Mouse (Mus musculus) thymus, postnatal 25 days (tissue): ENCODE results near the gene Exosc5.

Source experiments
- DNase-seq: peaks from one replicate; pipeline ENCODE4 v3.0.0; 2022

Exosc5 gene

DNA sequence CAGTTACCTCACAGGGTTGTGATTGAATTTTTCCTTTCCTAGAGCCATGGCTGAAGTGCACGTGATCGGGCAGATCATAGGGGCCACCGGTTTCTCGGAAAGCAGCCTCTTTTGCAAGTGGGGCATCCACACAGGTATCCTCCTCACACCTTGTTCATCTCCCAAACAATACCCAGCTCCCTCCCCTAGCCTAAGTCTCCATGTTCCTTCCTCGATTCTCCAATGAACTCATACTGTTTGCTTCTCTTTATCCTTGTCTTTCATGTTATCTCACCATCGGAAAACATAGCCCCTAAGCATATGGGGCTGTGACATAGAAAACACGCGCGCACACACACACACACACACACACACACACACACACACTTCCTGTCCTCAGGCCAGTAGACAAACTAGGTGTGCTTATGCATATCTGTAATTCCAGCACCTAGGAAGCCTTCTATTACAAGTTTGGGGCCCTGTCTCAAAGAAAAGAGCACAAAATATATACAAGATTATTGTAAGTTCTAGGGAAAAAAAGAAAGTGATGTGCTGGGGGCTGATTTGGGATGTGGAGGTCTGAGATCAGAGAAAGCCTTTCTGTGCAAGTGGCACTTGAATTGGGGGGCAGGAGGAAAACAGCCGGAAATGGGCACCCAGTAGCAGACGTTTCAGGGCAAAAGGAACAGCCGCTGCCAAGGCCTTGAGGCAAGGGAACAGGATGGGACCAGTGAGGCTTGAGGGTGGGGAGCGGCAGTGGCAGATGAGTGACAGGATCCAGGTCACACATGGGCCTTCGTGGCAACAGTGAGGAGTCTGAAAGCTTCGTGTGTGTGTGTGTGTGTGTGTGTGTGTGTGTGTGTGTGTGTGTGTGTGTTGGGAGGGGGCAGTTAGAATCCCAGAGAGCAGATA, 22.6 kb downstream of the Exosc5 start:
- DNase-seq, result peak; percentile 70

DNA sequence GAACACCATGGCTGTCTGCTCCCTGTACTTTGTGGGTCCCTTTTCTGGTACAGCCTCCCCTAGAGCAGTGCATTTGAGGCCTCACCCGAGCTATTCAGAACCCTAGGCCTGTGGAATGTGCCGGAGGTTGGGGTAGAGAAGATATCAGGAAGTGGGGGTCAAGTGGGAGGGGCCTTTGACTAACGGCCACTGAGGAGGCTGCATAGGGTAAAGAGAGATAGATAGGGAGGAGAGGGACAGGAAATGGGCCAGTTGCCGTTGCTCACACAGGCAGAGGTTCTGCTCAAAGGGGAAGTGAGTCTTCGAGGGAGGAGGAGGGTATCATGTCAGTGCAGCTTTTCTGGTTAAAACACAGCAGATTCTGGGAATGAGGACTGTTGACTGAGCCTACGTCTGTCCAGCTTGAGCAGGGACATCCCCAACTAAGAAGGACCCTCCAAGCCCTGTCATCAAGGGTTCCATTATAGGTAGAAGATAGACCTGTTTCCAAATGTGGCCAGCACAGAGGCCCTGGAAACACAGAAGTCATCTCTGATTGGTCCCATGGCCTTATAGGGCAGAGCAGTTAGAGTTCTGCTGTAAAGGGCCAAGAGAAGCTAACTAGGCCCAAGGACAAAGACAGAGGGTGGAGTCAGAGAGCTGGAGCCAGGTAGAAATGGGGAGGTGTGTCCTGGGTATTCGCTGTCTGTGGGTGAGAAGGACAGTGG, 24.7 kb downstream of the Exosc5 start:
- DNase-seq, result peak; percentile 71

DNA sequence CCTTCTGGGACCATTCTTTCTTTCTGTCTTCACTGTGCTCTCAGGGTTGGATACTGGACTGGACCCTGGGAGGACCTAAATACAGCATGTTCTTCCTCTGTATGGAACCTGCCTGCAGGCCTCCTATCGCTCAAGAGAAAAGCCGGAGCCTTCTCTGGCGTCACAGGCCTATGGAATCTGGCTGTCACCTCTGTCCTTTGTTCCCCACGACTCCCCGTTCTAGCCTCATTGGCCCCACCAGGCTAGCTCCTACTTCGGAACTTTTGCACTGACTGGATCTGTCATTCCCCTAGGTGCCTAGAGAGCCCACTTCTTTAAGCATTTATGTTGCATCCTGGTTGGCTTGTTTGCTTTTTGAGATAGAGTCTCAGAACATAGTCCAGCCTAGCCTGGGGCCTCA, 25.7 kb downstream of the Exosc5 start:
- DNase-seq, result no peak

DNA sequence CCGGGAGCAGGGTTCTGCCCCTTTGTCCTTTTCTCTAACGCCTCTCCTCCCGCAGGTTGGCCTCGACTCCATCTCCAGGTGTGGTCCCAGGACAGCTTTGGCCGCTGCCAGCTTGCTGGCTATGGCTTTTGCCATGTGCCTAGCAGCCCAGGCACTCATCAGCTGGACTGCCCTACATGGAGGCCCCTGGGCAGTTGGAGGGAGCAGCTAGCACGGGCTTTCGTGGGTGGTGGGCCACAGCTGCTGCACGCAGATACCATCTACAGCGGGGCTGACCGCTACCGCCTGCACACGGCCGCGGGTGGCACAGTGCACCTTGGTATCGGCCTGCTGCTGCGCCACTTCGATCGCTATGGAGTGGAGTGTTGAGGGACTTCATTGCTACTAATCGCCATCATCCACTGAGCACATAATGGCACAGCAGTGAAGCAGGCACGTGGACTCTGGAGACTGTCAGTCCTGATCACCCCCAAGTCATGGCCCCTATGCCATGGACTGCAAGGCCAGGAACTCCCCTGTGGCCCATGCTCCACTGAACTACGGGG, 27.0 kb downstream of the Exosc5 start:
- no peak for DNase-seq

DNA sequence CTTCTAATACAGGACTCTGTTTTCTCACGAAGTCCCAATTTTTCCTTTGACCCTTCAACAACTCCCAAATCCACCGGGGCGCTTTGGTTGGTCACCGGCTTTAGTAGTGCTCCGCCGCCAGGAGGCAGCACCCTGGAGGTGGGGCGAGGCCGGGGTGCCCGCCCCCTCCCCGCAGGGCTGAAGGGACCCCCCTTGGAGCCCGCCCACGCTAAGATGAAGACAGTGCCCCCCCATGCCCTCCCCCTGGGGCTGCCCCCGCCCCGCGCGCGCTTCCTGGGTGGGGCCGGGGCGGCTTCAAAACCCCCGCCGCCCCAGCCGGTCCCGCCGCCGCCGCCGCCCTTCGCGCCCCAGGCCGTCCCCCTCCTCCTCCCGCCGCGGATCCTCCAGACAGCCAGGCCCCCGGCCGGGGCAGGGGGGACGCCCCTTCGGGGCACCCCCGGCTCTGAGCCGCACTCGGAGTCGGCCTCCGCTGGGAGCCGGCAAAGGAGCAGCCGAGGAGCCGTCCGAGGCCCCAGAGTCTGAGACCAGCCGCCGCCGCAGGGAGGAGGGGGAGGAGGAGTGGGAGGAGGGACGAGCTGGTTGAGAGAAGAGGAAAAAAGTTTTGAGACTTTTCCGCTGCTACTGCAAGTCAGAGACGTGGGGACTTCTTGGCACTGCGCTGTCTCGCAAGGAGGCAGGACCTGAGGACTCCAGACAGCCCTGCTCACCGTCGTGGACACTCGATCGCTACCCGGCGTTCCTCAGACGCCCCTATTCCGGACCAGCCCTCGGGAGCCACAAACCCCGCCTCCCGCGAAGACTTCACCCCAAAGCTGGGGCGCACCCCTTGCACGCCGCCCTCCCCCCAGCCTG, 27.9 kb downstream of the Exosc5 start, which contains the start of gene Tgfb1:
Tgfb1 (plus strand) TSS at position 323 of the 852 bp plus-strand sequence.
- peak; percentile 92 for DNase-seq

DNA sequence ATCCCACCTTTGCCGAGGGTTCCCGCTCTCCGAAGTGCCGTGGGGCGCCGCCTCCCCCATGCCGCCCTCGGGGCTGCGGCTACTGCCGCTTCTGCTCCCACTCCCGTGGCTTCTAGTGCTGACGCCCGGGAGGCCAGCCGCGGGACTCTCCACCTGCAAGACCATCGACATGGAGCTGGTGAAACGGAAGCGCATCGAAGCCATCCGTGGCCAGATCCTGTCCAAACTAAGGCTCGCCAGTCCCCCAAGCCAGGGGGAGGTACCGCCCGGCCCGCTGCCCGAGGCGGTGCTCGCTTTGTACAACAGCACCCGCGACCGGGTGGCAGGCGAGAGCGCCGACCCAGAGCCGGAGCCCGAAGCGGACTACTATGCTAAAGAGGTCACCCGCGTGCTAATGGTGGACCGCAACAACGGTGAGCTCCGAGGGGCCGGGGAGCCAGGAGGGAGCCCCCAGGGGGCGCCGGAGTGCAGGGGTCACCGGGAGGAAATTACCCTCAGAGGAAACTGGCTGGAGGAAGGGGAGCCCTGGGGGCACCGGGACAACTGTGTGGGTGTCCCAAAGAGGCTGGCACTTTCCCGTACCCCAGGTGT, 28.9 kb downstream of the Exosc5 start:
- peak; percentile 84 for DNase-seq

DNA sequence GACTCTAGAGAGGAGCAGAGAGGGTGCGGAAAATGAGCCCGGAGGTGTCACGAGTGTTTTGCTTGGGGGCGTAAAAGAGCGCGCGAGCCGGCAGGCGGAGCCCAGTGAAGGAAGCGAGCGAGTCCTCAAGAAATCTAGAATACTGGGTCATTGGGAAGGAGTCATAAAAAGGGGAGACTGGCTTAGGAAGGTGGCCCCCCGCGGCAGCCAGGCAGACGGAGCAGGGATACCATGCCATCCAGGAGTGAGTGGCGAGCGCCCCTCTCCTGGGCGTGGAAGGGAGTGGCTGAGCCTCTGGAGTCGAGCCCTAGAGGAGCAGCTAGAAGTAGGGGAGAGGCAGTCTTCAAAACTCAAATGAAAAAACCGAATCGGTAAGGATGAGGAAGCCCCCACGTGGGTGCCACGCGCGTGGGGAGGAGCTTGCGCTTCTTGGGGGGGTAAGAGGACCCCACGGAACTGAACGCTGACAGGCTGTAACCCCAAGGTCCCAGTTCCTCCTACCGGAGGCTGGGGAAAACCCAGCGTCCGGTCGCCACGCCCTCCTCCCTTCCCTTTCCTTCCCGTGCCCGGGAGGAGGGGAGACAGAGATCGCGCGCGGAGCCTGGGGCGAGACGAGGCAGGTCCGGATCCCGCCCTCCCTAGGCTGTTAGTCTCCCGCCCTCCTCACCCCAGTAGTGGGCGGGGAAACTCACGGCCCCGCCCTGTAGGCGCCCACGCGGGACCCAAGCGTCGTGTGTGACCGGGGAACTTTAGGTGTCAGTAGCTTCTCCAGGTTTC, 30.0 kb downstream of the Exosc5 start:
- peak; percentile 81 for DNase-seq

DNA sequence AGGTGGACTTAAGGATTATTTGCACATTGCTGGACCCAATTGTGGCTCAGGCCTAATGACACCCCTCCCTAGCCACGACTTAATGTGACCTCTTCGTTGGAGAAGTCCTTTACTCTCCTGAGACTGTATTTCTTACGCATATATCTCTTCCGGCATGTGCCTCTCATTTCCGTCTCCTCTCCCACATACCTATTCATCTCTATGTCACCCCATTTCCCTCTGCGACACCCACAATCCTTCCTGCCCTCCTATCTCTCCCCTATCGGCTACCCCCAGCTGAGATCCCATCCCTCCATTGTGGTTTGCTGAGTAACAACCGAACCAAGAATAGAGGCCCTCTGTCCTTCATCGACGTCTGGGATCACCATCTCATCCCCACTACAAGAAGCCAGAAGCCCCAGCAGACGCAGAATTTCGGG, 30.6 kb downstream of the Exosc5 start:
- DNase-seq, result no peak

DNA sequence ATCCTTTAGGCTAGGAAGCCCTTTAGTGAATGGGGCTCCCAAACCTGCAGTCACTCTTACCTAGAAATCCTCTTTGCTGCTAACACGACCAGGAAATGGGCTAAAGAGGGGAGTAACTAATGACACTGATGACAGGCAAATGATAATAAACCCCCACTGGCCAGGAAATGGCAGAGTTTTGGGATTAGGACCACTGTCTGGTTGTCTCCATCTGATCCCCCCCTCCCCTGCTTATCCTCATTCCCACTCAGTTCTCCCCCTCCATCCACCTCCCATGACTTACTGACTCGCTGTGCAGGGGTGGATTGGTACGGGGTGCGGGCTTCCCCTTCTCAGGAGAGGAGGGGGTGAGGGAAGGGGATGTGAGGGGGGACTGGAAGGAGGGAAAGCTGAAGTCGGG, 31.1 kb downstream of the Exosc5 start:
- no peak for DNase-seq

DNA sequence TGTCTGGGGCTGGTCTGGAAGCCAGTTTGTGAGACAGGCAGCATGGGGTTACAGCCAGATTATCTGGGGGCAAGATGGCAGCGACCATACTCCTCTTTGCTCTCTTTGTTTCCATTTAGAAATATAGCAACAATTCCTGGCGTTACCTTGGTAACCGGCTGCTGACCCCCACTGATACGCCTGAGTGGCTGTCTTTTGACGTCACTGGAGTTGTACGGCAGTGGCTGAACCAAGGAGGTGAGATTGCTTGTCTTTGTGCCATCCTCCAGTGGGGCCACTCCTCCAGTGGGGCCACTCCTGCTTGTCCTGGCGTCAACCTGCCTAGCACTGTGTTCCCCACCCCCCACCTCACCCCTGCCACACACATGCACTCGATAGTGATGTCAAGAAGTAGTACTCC, 35.1 kb downstream of the Exosc5 start:
- DNase-seq, result no peak

DNA sequence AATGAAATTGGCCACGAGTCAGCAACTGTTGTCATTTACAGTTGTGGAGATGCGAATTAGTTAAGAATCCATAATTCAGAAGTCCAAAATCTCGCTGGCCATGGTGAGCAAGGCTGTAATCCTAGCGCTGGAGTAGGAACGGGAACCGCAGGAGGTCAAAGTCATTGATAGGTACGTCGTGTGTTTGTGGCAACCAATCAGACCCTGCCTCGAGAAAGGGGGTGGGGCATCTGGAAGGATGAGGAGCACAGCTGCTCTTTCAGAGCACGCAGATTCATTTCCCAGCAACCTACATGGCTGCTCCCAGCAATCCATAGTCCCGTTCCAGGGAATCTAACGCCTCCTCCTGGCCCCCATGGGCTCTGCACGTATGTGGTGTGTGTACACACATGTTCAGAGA, 40.9 kb downstream of the Exosc5 start:
- DNase-seq, result no peak

DNA sequence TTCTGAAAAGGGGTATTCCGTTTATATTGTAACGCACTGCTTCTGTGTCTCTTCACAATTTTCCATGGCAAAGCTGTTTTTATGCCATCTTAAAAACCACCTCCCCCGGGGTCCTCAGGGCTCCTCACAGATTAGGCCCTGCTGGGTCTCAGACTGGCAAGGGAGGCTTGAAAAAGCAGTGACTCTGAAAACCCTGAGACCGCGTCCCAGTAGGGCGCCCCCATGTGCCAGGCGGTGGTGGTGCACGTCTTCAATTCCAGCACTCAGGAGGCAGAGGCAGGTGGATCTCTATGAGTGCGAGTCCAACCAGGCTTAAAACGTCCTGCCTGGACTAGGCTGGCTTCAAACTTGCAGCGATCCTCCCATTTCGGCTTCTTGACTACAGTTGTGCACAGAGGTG, 41.8 kb downstream of the Exosc5 start:
- no peak for DNase-seq

DNA sequence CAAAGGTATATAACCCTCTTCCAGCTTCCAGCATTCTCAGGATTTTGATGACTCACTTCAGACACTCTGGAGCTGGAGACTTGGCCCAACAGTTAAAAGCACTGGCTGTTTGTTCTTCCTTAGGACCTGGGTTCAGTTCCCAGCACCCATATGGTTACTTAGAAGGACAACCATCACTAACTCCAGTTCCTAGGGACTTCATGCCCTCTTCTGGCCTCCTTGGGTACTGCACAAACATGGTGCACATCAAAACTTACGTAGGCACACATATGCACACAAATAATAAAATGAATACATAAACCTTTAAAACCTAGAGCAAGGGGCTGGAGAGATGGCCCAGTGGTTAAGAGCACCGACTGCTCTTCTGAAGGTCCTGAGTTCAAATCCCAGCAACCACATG, 43.4 kb downstream of the Exosc5 start:
- no peak for DNase-seq

DNA sequence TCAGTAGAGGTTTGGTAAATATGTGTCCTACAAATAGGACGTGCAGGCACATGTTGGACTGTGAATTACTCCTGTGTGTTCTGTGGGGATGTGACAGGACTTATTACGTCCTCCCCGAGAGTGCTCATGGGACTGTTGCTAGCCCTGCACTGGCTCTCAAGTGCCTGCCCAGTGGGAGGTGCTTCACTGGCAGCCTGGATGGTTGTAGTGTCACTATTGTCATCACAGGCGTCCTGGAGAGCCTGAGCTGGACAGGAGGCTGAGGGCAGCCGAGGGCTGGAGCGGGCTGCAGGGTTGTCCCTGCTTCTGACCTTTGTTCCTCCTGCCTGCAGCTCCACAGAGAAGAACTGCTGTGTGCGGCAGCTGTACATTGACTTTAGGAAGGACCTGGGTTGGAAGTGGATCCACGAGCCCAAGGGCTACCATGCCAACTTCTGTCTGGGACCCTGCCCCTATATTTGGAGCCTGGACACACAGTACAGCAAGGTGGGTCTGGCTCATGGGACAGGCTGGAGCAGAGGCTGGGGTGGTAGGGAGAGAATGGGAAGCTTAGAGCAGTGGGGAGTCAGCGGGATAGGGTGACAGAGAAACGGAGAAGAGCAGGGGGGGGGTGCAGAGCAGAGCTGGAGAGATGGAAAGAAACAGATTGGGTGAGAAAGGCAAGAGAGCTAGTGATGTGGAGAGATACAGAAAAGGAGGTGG, 45.0 kb downstream of the Exosc5 start:
- no peak for DNase-seq

DNA sequence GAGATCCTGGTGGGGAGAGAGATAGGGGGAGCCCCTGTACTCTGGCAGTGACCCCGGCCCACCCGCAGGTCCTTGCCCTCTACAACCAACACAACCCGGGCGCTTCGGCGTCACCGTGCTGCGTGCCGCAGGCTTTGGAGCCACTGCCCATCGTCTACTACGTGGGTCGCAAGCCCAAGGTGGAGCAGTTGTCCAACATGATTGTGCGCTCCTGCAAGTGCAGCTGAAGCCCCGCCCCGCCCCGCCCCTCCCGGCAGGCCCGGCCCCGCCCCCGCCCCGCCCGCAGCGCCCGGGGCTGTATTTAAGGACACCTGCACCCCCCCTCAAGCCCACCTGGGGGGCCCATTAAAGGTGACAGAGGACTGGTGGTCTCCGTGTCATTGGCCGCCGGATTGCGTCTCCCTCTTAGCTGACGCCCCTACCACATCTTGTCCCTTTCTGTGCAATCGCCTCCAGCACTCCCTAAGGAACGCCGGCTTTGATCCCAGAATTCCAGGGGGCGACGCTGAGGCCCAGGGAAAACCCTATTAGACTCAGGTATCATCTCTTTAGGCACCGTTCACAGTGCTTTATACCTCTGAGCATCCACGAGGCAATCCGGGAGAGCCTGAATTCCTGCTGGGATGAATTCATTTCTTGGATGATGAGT, 45.9 kb downstream of the Exosc5 start:
- no peak for DNase-seq

DNA sequence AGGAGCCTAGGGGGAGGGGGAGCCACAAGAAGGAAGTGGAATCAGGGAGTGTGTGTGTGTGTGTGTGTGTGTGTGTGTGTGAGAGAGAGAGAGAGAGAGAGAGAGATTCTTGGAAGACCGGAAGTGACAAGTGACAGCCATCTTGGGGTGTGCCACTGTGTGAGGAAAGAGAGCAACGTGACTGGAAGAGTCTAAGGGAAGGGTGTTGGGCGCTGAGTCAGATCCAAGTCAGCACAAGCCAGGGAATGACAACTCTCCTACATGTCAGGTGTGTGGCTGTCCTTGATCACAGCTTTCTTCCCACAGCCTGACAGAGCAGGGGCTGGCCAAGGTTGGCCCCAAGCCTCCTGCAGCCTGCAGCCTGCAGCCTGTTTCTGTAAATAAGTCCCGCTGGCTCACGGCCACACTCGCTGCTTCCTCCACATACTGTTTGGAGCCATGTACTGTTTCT, 46.9 kb downstream of the Exosc5 start:
- DNase-seq, result no peak

DNA sequence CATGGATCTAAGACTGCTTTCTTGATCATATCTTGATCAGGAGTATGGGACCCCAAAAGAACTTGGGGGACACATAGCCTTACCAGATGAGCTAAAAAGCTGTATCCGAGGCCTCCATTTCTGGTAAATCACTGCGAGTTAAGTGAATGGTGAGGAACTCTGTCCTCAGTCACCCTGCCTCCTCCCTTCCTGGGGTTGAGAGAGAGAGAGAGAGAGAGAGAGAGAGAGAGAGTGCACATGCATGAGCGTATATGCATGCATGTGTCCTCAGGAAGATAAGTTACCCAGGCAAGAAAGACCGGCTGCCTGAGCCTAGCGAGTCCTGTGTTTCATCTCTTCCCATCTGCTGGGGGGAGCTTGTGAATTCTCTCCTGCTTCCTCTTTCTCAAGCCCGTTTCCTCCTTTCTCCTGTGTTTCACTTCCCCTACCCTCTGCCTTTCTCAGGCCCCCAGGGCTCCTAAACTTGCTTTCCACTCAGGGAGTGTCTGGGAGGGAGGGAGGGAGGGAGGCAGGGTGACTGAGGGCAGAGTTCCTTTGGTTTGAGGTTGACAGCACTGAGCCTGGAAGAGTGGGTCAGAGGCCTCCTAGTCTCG, 47.7 kb downstream of the Exosc5 start:
- DNase-seq, result no peak

DNA sequence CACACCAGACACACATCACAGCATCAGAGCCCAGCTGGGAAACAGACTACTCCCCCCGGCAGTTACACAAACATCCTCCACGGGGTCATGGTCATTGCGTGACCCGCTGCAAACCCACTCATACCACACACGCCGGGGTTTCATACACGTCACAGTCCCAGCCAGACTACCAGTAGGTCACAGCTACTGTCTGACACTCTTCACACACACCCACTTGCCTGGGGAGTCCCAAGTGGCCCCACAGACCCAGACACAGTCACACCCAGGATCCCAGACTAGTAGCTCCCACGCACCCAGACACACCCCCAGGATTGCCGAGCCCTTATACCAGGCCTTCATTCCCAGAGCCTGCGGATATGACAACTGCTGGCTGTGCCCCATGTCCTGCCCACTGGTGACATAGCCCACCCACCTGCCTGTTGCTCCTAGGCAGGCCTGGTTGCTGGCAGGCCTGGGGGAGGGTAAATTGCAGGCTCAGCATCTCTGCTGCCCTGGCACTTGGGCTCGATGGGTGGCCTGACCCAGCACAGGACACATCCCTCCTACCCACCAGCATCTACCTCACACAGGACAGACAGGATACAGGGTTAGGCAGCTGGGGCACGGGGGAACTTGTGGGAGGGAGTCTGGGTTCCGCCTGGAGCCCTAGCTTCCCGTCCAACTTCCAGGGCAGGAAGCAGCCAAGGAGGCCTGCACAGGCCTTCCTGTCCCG, 48.8 kb downstream of the Exosc5 start:
- DNase-seq, result no peak

DNA sequence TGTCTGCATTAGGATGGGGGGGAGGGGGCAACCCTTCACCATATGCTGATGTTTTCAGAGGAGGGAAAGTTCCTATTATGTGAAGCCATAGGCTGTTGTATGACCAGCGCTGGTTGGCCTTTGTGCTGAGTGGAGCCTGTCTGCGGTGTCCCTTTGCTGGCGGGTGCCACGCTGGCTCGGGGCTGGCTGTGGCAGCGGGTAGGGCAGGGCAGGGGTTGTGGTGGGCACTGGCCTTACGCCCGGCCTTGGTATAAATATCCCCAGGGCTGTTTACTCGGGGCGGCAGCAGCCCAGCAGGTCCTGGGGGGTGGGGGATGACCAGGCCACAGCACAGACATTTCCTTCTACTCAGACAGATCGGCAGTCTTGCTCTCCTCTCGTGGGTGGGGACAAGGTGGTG, 51.0 kb downstream of the Exosc5 start:
- no peak for DNase-seq
